Mouse (Mus musculus) T-helper 1 cell (primary cell): ENCODE results near the gene Aif1.

Experiments used
- in situ Hi-C: fragments of 300-600 bp; cut with MboI, MseI; formaldehyde crosslinking; loops from one replicate; pipeline ENCODE4 v1.15.1; 2025; ENCODE audit warnings: high pct_unique_total_duplicates

Gene Aif1

DNA sequence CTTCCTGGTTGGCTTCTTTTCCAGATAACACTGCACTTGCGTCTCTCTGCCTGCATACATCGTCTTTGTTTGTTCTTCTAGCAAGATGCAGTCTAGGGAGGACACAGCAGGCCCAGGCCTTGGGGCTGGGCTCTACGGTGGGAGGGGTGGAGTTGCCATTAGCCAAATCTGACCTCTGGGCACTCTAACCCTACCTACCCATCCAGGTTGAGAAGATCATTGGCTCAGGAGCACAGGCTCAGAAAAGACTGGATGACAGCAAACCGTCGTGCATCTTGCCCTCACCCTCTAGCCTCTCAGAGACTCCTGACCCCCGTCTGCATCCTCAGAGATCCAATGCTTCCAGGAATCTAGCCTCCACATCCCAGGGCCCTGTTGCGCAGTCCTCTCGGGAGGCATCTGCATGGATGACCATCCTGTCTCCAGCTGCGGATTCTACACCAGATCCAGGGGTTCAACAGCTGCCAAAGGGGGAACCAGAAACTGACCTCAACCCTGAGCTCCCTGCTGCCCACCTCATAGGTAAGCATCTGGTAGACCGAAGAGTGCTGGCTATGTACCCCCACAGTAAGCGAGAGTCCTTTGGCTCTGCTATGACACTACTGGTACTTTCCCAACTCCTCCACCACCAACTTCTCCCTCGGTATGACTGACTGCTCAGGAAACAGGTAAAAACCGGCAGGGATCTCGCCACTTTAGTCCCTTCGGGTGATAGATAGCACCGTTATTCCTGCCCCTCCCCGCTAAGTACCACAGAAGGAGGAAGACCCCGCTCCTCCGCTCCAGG is 19.2 kb upstream of the Aif1 start:
- in situ Hi-C loops = no loop called here

GRCm38 (mm10) chr17:35193881-35194843 is 18.3 kb upstream of the Aif1 start, which contains the start of gene Ltb:
Gene Ltb (plus strand): TSS chr17:35194439.
- in situ Hi-C loops = no loop called here

DNA sequence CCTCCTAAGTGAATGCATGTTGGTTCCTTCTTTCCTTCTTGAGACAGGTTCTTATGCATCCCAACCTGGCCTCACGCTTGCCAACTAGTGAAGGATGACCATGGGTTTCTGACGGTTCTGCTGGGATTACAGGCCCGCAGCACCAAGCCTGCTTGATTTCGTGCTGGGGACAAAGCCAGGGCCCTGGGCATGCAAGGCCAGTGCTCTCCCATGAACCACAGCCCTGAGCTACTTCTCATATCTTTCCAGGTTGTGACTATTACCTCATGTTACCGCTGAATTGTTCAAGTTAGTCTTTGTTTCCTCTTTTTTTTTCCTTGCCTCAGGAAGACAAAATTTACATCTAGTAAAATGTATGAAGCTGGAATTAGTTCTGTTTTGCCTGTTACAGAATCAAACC is 17.1 kb upstream of the Aif1 start:
- in situ Hi-C loops = no loop called here

DNA sequence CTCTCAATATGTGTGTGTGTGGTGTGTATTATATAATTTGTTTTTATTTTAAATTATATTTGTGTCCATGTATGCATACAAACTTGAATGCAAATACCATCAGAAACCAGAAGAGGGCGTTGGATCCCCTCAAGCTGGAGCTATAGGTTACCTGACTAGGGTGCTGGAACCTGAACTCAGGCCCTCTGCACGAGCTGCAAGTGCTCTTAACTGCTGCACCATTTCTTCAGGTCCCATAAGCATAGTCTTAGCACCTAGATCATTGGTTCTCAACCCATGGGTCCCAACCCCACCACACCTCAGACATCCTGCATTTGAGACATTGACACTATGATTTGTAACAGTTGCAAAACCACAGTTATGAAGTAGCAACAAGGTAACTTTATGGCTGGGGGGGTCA is 15.9 kb upstream of the Aif1 start:
- in situ Hi-C loops = no loop called here

DNA sequence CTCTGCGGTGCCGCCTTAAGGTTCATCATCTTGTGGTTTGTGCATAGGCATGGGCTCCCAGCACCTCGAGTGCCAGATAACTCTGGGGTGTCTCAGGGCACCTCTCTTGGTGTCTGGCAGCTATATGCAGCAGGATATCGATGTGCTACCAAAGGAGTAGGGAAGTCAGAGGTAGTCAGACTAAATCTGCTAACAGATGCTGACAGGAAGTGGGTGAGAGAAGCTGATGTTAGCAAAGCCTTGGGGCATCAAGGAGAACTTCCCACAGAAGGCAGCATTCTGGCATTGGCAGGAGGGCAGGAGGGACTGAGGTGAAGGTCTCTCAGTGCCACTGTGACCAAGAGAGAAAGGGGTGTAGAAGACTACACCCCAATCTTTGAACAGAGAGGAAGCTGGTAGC is 14.2 kb upstream of the Aif1 start:
- in situ Hi-C loops = no loop called here

DNA sequence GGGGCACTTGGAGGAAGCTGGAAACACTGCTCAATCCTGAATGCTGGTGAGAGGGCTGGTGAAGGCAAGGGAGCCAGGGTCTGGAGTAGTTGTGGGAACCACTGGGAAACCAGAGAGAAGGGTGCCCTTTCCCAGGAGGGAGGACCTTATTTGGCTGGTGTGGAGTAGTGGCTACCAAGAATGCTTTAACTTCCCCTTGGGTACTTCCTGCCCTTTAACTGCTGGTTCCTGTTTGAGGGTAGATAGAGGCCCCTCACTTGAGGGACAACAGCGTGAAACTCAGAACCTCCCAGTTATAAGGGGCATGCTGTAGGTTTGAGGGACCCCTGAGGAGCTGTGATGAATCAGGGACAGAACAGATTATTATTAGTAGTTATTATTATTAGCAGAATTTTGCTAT is 13.3 kb upstream of the Aif1 start:
- in situ Hi-C loops = no loop called here

DNA sequence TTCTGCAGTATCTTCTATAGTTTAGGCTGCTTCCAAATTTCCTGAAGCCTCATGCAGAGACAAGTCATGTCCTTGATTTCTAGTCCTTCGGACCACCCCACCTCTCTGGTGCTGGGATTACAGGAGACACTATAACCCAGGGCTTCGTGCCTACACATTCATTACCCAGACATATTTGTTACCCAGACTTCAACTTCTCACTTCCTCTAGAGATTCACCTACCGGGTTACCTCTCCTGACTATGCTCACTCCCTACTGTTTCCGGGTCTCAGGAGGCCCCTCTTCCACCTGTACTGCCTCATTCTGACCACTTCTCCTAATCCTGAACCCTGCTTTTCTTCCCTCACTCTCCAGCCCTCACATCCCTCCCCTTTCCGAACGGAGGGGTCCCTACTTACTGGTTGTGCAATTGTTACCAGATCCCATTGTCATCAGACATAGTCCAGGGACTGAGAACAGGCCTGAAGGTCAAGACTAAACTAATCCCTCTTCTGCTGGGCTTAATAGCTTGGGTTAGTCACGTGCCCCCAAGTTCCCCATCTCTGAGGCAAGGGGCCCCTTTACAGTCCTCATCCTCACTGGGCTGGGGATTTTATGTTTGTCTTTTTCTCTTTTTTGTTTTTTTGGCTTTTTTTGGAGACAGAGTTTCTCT is 12.2 kb upstream of the Aif1 start, which contains the start of gene Lst1:
Gene Lst1, minus strand, starts transcription at position 481 of the 652 bp plus-strand sequence.
- in situ Hi-C loops = no loop called here

DNA sequence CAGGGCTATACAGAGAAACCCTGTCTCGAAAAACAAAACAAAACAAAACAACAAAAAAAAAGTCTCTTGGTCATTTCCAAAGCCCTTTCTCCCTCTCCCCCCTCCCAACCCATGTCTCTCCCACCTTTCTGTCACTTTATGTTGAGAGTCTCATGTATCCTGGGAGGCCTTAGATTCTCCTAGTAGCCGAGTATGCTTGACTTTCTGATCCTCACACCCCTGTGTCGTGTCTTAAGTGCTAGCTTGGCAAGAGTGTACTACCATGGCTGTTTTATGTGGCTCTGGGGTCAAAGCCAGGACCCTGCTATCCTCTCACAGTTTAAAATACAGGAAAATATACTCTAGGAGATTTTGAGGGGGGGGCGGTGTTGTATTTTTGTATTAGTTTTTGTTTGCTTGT is 11.5 kb upstream of the Aif1 start:
- in situ Hi-C loops = no loop called here

DNA sequence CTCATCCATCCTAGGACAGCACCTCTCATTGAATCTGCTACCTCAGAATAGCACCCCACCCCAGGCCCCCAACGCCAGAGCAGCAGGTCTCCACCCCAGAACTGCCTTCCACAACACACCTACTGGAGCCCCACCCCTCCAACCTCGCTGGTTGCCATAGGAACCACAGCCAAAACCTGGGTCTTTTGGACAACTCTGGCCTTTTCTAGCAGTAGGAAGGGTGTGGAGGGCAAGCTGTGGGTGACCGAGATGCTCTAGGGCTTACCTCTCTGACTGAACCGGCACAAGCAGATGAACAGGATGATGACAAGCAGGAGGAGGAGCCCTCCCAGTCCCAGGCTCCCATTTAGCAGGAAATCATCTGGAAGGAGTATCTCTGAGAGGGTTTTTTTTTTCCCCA is 10.8 kb upstream of the Aif1 start:
- in situ Hi-C loops = no loop called here

DNA sequence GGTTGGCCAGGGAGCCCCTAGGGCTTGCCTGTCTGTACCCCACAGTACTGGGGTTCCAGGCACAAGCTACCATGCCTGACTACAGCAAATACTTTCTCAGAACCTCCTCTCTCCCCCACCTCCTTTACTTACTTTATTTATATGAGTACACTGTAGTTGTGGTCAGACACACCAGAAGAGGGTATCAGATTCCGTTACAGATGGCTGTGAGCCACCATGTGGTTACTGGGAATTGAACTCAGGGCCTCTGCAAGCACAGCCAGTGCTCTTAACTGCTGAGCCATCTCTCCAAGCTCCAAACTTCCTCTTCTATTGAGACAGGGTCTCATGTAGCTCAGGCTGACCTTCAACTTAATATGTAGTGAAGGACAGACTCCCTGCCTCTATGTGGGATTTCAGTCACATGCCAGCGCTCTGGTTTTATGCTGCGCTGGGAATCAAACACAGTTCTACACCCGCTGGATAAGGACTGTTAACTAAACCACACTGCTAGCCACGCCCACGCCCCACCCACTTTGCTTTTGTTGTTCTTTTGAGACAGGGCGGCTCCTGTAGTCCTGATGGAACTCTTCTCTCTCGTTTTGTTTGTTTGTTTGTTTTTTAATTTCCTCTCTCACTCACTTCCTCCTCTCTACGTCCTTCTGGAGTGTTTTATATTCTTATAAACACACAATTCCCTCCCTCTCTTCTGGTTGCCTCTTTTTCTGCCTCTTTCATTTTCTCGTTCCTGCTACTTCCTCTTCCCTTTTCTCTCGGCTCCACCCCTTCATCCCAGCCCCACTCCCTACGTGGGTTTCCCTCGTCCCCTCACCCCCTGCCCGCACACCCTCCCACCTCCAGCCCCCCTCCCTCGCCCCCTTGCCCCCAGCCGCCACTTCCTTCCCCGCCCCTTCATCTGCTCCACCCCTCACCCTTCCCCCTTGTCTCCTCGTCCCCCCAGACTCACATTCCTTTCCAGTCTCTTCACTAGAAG is 10.1 kb upstream of the Aif1 start:
- in situ Hi-C loops = no loop called here

GRCm38 (mm10) chr17:35180093-35180492 is 4.2 kb upstream of the Aif1 start:
- in situ Hi-C loops = no loop called here

DNA sequence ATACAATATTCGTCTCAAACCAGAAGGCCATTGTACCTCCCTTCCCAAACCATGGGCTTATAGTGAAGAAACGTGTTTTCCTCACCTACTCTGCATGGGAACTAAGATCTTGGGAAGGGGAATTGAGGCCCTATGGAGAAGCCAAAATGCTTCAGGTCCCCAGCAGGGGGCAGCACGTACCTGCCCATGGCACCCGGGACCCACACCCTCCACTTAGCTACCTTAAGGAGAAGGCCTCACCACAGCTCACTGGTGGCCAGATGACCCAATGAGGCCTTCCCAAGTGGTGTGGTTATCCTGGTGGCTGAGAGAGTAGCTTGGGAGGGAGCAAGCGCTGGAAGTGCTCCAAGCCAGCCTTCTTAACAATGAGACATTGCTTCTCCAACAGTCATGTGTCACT is 2.7 kb upstream of the Aif1 start:
- in situ Hi-C loops = no loop called here

GRCm38 (mm10) chr17:35175382-35175781 is 486 bp downstream of the Aif1 start:
- in situ Hi-C loops = no loop called here

DNA sequence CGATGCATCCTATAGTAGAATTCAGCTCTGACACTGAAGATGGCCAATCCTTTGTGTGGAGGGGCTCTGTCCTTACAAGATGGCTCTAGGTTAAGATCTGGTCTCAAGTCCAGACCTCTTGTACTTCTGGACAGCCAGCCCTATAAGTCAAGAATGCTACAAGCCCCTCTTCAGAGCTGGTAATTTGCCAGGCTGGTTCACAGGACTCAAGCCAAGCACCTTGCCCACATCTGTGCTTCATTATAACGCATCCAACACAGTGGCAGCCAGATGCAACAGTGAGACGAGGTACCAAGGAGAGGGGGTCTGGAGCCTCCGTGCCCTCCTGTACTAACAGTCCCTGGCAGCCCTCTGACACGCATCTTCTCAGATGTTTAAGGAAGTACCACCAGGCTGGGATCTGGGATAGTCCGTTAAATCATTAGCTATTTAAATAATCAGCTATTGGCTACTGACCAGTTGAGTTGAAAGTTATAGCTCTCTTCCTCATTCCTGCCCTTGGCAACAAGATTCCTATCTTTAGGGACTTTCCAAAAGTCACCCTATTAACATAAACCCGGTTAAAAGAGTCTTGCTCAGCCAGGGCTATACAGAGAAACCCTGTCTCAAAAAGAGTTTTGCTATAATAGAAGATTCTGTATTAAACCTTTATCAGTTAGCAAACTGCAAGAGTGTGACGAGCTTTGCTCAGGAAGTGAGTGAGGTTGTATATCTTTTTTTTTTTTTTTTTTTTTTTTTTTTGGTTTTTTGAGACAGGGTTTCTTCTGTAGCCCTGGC is 1.5 kb downstream of the Aif1 start:
- in situ Hi-C loops = loop anchor here (5.0 kb wide), 1 partner anchor 58 kb away; the partner anchor contains the start of gene Atp6v1g2

DNA sequence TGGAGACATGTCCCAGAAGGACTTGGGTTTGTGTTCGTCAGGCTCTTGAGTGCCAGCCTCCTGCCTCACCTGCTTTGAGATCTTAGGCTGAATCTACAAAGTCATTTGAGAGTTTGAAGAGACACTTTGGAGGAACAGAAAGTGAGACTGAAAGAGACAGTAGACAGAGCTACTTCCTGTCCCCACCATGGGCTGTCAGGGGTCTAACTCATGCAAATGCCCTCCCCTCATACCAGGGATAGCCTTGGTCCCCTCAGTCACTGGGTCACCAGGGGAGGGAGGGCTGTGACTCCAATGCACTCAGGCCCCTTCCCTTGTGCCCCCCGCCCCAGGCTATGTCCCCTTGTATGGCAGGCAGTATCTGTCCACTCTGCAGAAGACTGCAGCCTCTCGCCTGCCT is 2.5 kb downstream of the Aif1 start:
- in situ Hi-C loops = loop anchor here (5.0 kb wide), 1 partner anchor 59 kb away; the partner anchor contains the start of gene Atp6v1g2

GRCm38 (mm10) chr17:35172445-35173234 is 3.2 kb downstream of the Aif1 start:
- in situ Hi-C loops = loop anchor here (5.0 kb wide), 1 partner anchor 60 kb away; the partner anchor contains the start of gene Atp6v1g2

DNA sequence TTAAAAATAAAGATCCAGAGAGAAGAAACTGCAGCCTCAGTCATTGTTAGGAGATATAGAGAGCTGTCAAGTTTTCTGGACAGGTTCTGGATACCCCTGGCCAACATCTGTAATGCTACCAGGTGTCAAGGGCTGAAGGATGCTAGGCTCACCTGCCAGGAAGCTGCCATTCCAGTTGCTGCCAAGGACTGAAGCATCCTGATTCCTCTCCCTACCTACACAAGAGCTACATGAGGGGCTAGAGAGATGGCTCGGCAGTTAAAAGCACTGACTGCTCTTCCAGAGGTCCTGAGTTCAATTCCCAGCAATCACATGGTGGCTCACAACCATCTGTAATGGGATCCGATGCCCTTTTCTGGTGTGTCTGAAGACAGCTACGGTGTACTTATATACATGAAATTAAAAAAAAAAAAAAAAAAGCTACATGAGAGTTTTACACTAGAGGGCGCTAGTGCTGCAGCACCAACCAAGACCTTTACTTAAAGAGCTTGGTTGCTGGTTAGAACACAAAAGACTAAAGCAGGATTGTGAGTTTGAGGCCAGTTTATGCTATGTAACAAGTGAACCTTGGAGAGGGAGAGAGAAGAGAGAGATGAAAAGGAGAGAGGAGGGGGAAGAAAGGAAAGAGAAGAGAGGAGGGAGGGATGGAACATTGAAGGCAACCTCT is 7.2 kb downstream of the Aif1 start:
- in situ Hi-C loops = no loop called here

DNA sequence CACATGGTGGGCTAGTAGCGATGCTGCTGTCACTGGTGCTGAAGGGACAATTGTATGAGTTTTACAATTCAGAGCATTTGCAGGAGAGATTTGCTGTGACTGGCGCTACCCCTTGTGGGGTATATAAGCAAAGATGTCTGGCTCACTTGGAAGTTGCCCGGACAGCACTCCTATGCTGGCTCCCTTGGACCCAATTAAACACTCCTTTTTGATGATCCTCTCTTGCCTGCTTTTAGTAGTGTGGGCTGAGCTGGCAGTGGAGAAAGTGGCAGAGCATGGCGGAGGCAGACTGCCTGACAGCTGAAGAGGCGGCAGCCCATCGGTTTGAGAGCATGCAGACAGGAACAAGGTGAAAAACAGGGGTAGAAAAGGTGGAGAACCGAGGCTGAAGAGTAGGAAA is 8.1 kb downstream of the Aif1 start:
- in situ Hi-C loops = no loop called here
